11 mouse cellular contexts compared by ENCODE assay signal in the genomic region with DNA sequence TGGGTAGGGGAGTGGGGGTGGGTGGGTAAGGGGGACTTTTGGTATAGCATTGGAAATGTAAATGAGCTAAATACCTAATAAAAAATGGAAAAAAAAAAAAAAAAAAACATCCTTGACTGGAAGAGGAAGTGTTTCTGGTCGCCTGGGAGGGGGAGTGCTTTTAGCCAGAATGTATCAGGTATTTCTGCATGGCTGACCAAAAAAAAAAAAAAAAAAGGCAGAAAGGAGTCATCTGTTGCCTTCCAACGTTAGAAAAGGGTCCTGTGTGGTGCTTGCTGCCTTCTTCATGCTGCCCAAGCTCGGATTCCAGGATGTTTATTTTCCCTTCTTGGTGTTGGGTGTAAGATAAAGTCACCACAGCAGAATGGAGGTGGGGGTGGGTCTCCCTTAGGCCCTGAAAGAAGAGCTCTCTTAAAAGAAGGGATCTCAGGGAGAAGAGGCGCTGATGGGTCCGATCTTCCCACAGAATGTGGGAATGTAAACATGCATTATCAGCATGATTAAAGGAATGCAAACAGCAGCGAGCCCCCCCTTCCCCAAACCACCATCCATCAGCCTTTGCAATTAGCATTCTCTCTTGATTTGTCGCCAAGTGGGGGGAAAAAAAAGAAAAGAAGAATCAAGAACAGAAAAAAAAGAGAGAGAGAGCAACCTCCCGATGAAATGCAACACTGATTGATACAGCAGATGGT.
DNase-seq lines count a peak whose midpoint lies in the region; ATAC-seq and TF ChIP-seq lines count a peak whose summit lies in the region.
"Had no signal": no experiment of that assay in that cellular context is flagged by ENCODE, and none has a peak within 500 bp of the region (broad histone marks: within the 10 kb centered on the region; RNA-seq: fewer than 3 reads in every experiment).

No protein-coding gene starts in this region.

- H3K27me3 ChIP-seq in heart, embryonic 13.5 days (replicated peaks): no peaks in the 10 kb centered on the region
- no peaks in the 10 kb centered on the region for H3K27me3 ChIP-seq in neural tube, embryonic 12.5 days (replicated peaks)
- H3K27me3 ChIP-seq in hindbrain, postnatal 0 days (ENCODE audit: insufficient read depth, low read length): no peaks in the 10 kb centered on the region
- H3K27me3 ChIP-seq: liver, embryonic 12.5 days had no signal

- 7% methylated on average over 8 of the region's 8 CpGs for WGBS in heart, embryonic 13.5 days
- 26% methylated on average over 8 of the region's 8 CpGs for WGBS in neural tube, embryonic 12.5 days
- 18% methylated on average over 8 of the region's 8 CpGs for WGBS in hindbrain, postnatal 0 days

- DNase-seq in heart, postnatal 10 days: no peak
- no peak for DNase-seq in neural tube, embryonic 10.5 days (ENCODE audit: extremely low spot score, low spot score)
- peak; percentile 32 for DNase-seq in hindbrain, postnatal 0 days (ENCODE audit: low spot score)
- DNase-seq in gastrocnemius, postnatal 25 days: no peak
- no peak for DNase-seq in cerebellum, adult 9-10 months
- no peak for DNase-seq in gastrocnemius, adult 8-10 months (ENCODE audit: low spot score in 2 of 2)
- DNase-seq: kidney, adult 18-20 months had no signal

- H3K36me3 ChIP-seq in heart, embryonic 13.5 days: no peaks in the 10 kb centered on the region
- H3K36me3 ChIP-seq in neural tube, embryonic 12.5 days: no peaks in the 10 kb centered on the region
- no peaks in the 10 kb centered on the region for H3K36me3 ChIP-seq in hindbrain, postnatal 0 days (ENCODE audit: insufficient read depth, low read length)
- H3K36me3 ChIP-seq: liver, embryonic 12.5 days had no signal

- no peak overlapping the region for H3K27ac ChIP-seq in heart, embryonic 13.5 days (replicated peaks)
- H3K27ac ChIP-seq in neural tube, embryonic 12.5 days: no peak overlapping the region
- peak overlapping the region; percentile 1; the same call in 1 of the 2 replicates for H3K27ac ChIP-seq in hindbrain, postnatal 0 days
- H3K27ac ChIP-seq: liver, embryonic 12.5 days had no signal

- peaks cover 5% of the 10 kb centered on the region for H3K4me1 ChIP-seq in heart, embryonic 13.5 days
- H3K4me1 ChIP-seq in neural tube, embryonic 12.5 days: no peaks in the 10 kb centered on the region
- H3K4me1 ChIP-seq in hindbrain, postnatal 0 days (ENCODE audit: insufficient read depth, low read length): 0 out of 2 replicates have a peak, but pooled peaks cover 4% of the 10 kb centered on the region
- H3K4me1 ChIP-seq: liver, embryonic 12.5 days had no signal

- peak overlapping the region; percentile 50; the same call in 1 of the 2 replicates for H3K9ac ChIP-seq in heart, embryonic 13.5 days
- H3K9ac ChIP-seq in neural tube, embryonic 12.5 days: no peak overlapping the region
- 0 out of 2 replicates have a peak overlapping the region, but pooled peaks have one; percentile 21 for H3K9ac ChIP-seq in hindbrain, postnatal 0 days (replicated peaks; ENCODE audit: low read length)
- H3K9ac ChIP-seq: liver, embryonic 12.5 days had no signal

- peak overlapping the region; percentile 51 for H3K4me2 ChIP-seq in heart, embryonic 13.5 days
- peak overlapping the region; percentile 3 for H3K4me2 ChIP-seq in neural tube, embryonic 12.5 days (replicated peaks)
- peak overlapping the region; percentile 48 for H3K4me2 ChIP-seq in hindbrain, postnatal 0 days (ENCODE audit: low read depth, low read length)
- H3K4me2 ChIP-seq: liver, embryonic 12.5 days had no signal

- intact Hi-C loops in heart, postnatal 10 days (cut with DNase I): no loop called here

- no peak for TF ChIP-seq CTCF in hindbrain, postnatal 0 days (IDR thresholded peaks at IDR 0.05; ENCODE audit: low read depth)

- peak overlapping the region; percentile 20; the same call in 1 of the 2 replicates for H3K4me3 ChIP-seq in heart, embryonic 13.5 days
- no peak overlapping the region for H3K4me3 ChIP-seq in neural tube, embryonic 12.5 days
- H3K4me3 ChIP-seq in hindbrain, postnatal 0 days (ENCODE audit: low read length): no peak overlapping the region
- H3K4me3 ChIP-seq: liver, embryonic 12.5 days had no signal

- 0 out of 2 replicates have a peak, but pooled peaks cover 4% of the 10 kb centered on the region for H3K9me3 ChIP-seq in heart, embryonic 13.5 days
- 0 out of 2 replicates have a peak, but pooled peaks cover 3% of the 10 kb centered on the region for H3K9me3 ChIP-seq in neural tube, embryonic 12.5 days
- H3K9me3 ChIP-seq in hindbrain, postnatal 0 days (ENCODE audit: low read length): no peaks in the 10 kb centered on the region

- no peak for ATAC-seq in heart, embryonic 13.5 days (ENCODE audit: extremely low read depth, insufficient number of reproducible peaks, low FRiP score, low TSS enrichment)
- ATAC-seq in neural tube, embryonic 12.5 days (ENCODE audit: low FRiP score, low read depth): peak; percentile 49; the same call in 1 of the 2 replicates
- ATAC-seq in hindbrain, postnatal 0 days: peak; percentile 19; the same call in 1 of the 2 replicates
- ATAC-seq: CD4-positive, CD25-positive, alpha-beta regulatory T cell, adult 4 months; liver, embryonic 12.5 days had no signal
